Mouse (Mus musculus) brain, embryonic 14.5 days (tissue): ENCODE data around the gene Bcl2.
"Not testable (repeated sequence)": the region's sequence is repeated elsewhere in the genome, so short reads cannot be mapped to it uniquely, and the experiment has no call there.

Source experiments
- CTCF ChIP-seq: fragments of 200-500 bp; IDR thresholded peaks from 2 replicates; pipeline ENCODE4 v1.5.1; 2012; ENCODE audit warnings: inconsistent platforms, mild to moderate bottlenecking, moderate library complexity, borderline replicate concordance; ENCODE audit not compliant: insufficient read depth, insufficient read length; ENCODE audit errors: extremely low read depth
- POLR2A ChIP-seq: fragments of 200-500 bp; IDR thresholded peaks from 2 replicates; pipeline ENCODE4 v1.6.1; 2012; ENCODE audit warnings: mild to moderate bottlenecking, inconsistent platforms, borderline replicate concordance; ENCODE audit not compliant: poor library complexity, insufficient read depth, insufficient read length, severe bottlenecking; ENCODE audit errors: extremely low read depth

- not testable (repeated sequence) for TF ChIP-seq CTCF, POLR2A
These were observed 3.7 kb upstream of the Bcl2 start for GRCm38 (mm10) chr1:106717736-106718135.
